Mouse (Mus musculus): ENCODE data around the gene Metrn. TPM values are rescaled to one million over a fixed set of nuclear protein-coding genes. Genes with fewer than 3 reads are reported as not detected.

Gene Metrn
- 10.3 and 11.1 TPM in 2 replicates for polyA plus RNA-seq (2014; fragmentation: Nextera tagmentation; extraction: Ambion mirVana)

DNA sequence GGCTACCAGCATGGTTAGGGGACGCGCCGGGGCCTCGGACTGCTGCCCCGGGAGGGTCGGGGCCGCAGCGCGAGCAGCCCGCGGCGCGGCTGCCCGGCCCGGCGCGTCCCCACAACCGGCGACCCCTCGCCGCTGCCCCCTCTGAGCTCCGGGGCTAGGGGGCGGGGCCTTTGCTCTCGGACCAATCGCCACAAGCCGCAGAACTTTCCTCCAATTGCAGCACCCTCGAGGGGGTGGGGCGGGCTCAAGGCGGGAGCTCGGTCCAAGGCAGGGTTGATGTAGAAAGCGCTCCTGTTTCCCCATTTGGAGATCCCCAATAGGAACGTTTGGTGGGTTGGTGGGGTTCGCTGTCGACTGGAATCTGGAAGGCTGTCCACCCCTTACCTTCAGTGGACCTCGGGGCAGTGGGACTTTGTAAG, at the start of gene Metrn:
Gene Metrn (minus strand): TSS at position 186 of the 419 bp plus-strand sequence.
- 0% methylated on average over 9 of the region's 35 CpGs for WGBS
- H3K9ac ChIP-seq (ENCODE audit: low read depth, low read length): peak within 1 kb of the TSS; percentile 68
- peak within 1 kb of the TSS; percentile 97 for H3K4me2 ChIP-seq (ENCODE audit: low read depth, low read length)
- no peaks in the 10 kb centered on the region for H3K36me3 ChIP-seq (ENCODE audit: control insufficient read depth, insufficient read depth, low read length)
- peak within 1 kb of the TSS; percentile 24; the same call in 1 of the 2 replicates for H3K27ac ChIP-seq (replicated peaks; ENCODE audit: low read depth, low read length)
- ATAC-seq (ENCODE audit: low read depth) (peak; percentile 84), DNase-seq (ENCODE audit: low spot score) (peak; percentile 94)
- H3K4me1 ChIP-seq (ENCODE audit: control insufficient read depth, insufficient read depth, low read length): peaks cover 16% of the 10 kb centered on the region
- H3K9me3 ChIP-seq (ENCODE audit: control insufficient read depth, low read length): no peaks in the 10 kb centered on the region
- H3K4me3 ChIP-seq (ENCODE audit: low read depth, low read length): peak within 1 kb of the TSS; percentile 79
- no peaks in the 10 kb centered on the region for H3K27me3 ChIP-seq (replicated peaks; ENCODE audit: control insufficient read depth, insufficient read depth, low read length)

DNA sequence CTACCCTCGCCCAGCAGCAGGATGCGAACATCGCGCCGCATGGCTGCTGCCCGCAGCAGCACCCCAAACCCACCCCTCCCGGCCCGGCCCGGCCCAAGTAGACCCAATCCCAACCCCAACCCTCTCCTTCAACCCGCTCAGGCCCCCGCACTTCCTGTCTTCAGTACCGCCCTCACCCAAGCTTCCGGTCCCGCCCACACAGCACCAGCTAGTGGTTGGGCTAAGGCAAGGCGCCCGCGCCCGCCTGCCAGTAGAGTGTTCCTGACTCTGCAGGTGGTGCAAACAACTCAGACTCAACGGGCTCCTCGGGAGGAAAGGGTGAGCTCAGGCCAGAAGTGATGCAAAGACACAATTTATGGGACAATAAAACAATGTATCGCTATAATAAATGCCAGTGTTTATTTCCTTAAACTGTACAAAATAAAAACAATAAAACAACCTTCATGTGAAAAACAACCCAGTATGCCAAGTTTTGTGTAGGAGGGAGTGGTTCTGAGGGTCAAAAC, 47.5 kb upstream of the Metrn start, which contains the start of gene Rhot2:
Gene Rhot2 (minus strand): TSS at position 456 of the 506 bp plus-strand sequence.
- Histone ChIP-seq H3K4me1 (ENCODE audit: control insufficient read depth, insufficient read depth, low read length) (peaks cover 10% of the 10 kb centered on the region; the same call in 1 of the 2 replicates), H3K9ac (ENCODE audit: low read depth, low read length) (peak within 1 kb of the TSS; percentile 88), H3K27ac (replicated peaks; ENCODE audit: low read depth, low read length) (peak within 1 kb of the TSS; percentile 80), H3K4me2 (ENCODE audit: low read depth, low read length) (peak within 1 kb of the TSS; percentile 88), H3K36me3 (ENCODE audit: control insufficient read depth, insufficient read depth, low read length) (peaks cover 48% of the 10 kb centered on the region), H3K4me3 (ENCODE audit: low read depth, low read length) (peak within 1 kb of the TSS; percentile 89), H3K9me3 (ENCODE audit: control insufficient read depth, low read length) (no peaks in the 10 kb centered on the region), H3K27me3 (replicated peaks; ENCODE audit: control insufficient read depth, insufficient read depth, low read length) (no peaks in the 10 kb centered on the region)
- under 1% methylated on average over 17 of the region's 21 CpGs for WGBS
- peak; percentile 98 for ATAC-seq (ENCODE audit: low read depth)
- peak; percentile 98 for DNase-seq (ENCODE audit: low spot score)

DNA sequence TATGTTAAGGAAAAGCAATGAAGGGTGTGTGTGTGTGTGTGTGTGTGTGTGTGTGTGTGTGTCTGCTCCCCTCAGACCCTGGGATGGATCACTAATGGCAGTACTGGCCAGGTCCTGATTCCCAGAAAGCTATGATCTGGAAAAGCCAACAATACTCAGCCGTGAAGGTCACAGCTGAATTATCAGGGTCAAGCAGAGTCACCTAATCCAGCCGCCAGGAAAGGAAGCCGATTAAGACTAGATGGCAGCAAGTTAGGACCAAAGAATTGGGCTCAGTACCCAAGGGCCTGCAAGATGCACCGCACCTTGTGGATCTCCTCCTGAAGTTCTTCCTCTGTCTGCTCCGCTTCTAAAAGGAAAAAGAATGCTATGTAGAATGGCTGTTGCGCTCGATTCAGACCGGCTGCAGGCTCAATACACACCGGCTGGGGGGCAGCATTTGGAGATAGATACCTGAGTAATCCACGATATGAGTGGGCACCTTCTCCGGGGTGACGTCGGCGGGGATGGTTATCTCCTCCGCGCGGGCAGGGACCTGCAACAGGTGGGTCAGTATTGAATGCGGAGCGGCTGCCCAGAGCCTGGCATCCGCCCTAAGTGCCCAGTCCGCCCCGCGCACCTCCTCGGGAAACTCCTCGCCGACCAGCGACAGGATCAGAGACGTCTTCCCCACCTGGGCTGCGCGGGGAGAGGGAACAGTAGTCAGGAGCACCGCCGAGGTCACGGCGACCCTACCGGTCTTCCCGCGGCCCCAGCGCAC, 46.9 kb upstream of the Metrn start:
- H3K9ac ChIP-seq (ENCODE audit: low read depth, low read length): peak overlapping the region; percentile 88
- peak overlapping the region; percentile 80 for H3K27ac ChIP-seq (replicated peaks; ENCODE audit: low read depth, low read length)
- H3K36me3 ChIP-seq (ENCODE audit: control insufficient read depth, insufficient read depth, low read length): peaks cover 51% of the 10 kb centered on the region
- ATAC-seq (ENCODE audit: low read depth) (no peak; the same call in 1 of the 2 replicates), DNase-seq (ENCODE audit: low spot score) (no peak)
- H3K4me1 ChIP-seq (ENCODE audit: control insufficient read depth, insufficient read depth, low read length): peaks cover 10% of the 10 kb centered on the region; the same call in 1 of the 2 replicates
- H3K27me3 ChIP-seq (replicated peaks; ENCODE audit: control insufficient read depth, insufficient read depth, low read length): no peaks in the 10 kb centered on the region
- no peaks in the 10 kb centered on the region for H3K9me3 ChIP-seq (ENCODE audit: control insufficient read depth, low read length)
- H3K4me3 ChIP-seq (ENCODE audit: low read depth, low read length): peak overlapping the region; percentile 89
- H3K4me2 ChIP-seq (ENCODE audit: low read depth, low read length): peak overlapping the region; percentile 88
- WGBS: 4% methylated on average over 23 of the region's 38 CpGs

DNA sequence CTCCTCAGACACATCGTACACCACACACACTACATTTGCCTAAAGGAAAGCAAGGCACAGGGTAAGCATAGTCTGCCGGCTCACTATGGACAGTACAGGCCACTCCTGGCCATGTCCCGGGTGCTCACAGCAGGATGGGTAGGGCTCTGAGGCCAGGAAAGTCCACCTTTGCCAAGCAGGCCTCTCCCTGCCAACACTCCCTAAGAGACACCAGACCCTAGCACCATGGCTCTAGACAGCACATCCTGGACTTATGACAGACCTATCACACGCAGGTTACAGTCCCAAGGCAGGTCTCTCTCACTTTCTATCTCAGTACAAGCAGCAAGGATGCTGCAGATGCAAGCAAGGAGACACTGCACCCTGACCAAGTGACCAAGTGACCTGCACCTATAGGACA, 46.2 kb upstream of the Metrn start:
- H3K9ac ChIP-seq (ENCODE audit: low read depth, low read length): peak overlapping the region; percentile 88
- no peak overlapping the region for H3K27ac ChIP-seq (replicated peaks; ENCODE audit: low read depth, low read length)
- H3K36me3 ChIP-seq (ENCODE audit: control insufficient read depth, insufficient read depth, low read length): peaks cover 48% of the 10 kb centered on the region
- WGBS: 89% methylated on average over 4 of the region's 4 CpGs
- H3K4me1 ChIP-seq (ENCODE audit: control insufficient read depth, insufficient read depth, low read length): peaks cover 10% of the 10 kb centered on the region; the same call in 1 of the 2 replicates
- ATAC-seq (ENCODE audit: low read depth) (no peak), DNase-seq (ENCODE audit: low spot score) (no peak)
- H3K4me2 ChIP-seq (ENCODE audit: low read depth, low read length): peak overlapping the region; percentile 88
- H3K27me3 ChIP-seq (replicated peaks; ENCODE audit: control insufficient read depth, insufficient read depth, low read length): no peaks in the 10 kb centered on the region
- no peaks in the 10 kb centered on the region for H3K9me3 ChIP-seq (ENCODE audit: control insufficient read depth, low read length)
- peak overlapping the region; percentile 89 for H3K4me3 ChIP-seq (ENCODE audit: low read depth, low read length)

GRCm38 (mm10) chr17:25842509-25842908, 45.6 kb upstream of the Metrn start:
- no peak overlapping the region for H3K27ac ChIP-seq (replicated peaks; ENCODE audit: low read depth, low read length)
- peaks cover 42% of the 10 kb centered on the region for H3K36me3 ChIP-seq (ENCODE audit: control insufficient read depth, insufficient read depth, low read length)
- 82% methylated on average over 3 of the region's 3 CpGs for WGBS
- no peak overlapping the region for H3K4me2 ChIP-seq (ENCODE audit: low read depth, low read length)
- H3K4me3 ChIP-seq (ENCODE audit: low read depth, low read length): no peak overlapping the region
- ATAC-seq (ENCODE audit: low read depth) (no peak), DNase-seq (ENCODE audit: low spot score) (no peak)
- H3K4me1 ChIP-seq (ENCODE audit: control insufficient read depth, insufficient read depth, low read length): peaks cover 10% of the 10 kb centered on the region; the same call in 1 of the 2 replicates
- H3K9me3 ChIP-seq (ENCODE audit: control insufficient read depth, low read length): no peaks in the 10 kb centered on the region
- H3K9ac ChIP-seq (ENCODE audit: low read depth, low read length): no peak overlapping the region
- no peaks in the 10 kb centered on the region for H3K27me3 ChIP-seq (replicated peaks; ENCODE audit: control insufficient read depth, insufficient read depth, low read length)

DNA sequence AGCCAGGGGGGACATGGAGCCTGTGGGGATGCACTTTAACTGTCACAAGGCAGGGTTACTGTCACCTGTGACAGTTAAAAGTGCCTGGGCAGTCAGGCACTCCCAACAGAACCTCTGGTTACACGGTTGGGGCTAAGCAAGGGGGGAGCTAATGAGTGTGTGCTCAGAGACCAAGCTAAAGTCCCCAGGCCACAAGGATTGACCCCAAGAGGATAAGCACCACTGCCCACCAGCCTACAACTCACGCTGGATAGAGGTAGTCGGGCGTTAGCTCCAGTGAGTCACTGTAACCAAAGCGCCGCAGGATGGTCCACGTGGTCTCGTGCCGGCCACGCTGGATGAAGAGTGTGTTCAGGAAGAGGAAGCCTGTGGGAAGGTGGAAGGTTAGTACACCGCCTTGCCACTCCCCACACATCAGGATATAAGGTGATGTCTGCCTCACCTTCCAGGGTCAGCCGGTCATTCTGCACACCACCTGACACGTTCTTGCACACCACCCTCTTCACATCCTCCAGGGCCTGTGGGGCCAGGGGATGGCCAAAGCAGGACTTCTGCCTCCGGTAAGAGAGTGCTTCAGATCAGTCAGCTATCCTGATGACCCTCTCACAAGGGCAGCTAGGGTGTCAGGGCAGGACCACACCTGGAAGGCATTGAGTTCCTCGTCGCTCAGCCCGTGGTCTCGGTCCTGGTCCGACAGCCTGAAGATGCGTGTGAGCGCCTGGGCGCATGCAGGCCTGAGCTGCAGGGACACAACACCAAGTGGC, 44.4 kb upstream of the Metrn start, which contains the start of gene Gm20683:
Gene Gm20683 (minus strand): TSS at position 647 of the 764 bp plus-strand sequence.
- no peak within 1 kb of the TSS for H3K27ac ChIP-seq (replicated peaks; ENCODE audit: low read depth, low read length)
- H3K4me2 ChIP-seq (ENCODE audit: low read depth, low read length): no peak within 1 kb of the TSS
- no peak for ATAC-seq (ENCODE audit: low read depth)
- no peak for DNase-seq (ENCODE audit: low spot score)
- no peaks in the 10 kb centered on the region for H3K27me3 ChIP-seq (replicated peaks; ENCODE audit: control insufficient read depth, insufficient read depth, low read length)
- H3K9me3 ChIP-seq (ENCODE audit: control insufficient read depth, low read length): no peaks in the 10 kb centered on the region
- H3K4me1 ChIP-seq (ENCODE audit: control insufficient read depth, insufficient read depth, low read length): peaks cover 13% of the 10 kb centered on the region; the same call in 1 of the 2 replicates
- H3K36me3 ChIP-seq (ENCODE audit: control insufficient read depth, insufficient read depth, low read length): peaks cover 38% of the 10 kb centered on the region
- no peak within 1 kb of the TSS for H3K9ac ChIP-seq (ENCODE audit: low read depth, low read length)
- 92% methylated on average over 21 of the region's 22 CpGs for WGBS
- H3K4me3 ChIP-seq (ENCODE audit: low read depth, low read length): no peak within 1 kb of the TSS

GRCm38 (mm10) chr17:25840519-25840918, 43.6 kb upstream of the Metrn start:
- Histone ChIP-seq H3K36me3 (ENCODE audit: control insufficient read depth, insufficient read depth, low read length) (peaks cover 38% of the 10 kb centered on the region), H3K9me3 (ENCODE audit: control insufficient read depth, low read length) (no peaks in the 10 kb centered on the region), H3K4me2 (ENCODE audit: low read depth, low read length) (no peak overlapping the region), H3K27ac (replicated peaks; ENCODE audit: low read depth, low read length) (no peak overlapping the region), H3K9ac (ENCODE audit: low read depth, low read length) (no peak overlapping the region), H3K4me3 (ENCODE audit: low read depth, low read length) (no peak overlapping the region), H3K4me1 (ENCODE audit: control insufficient read depth, insufficient read depth, low read length) (peaks cover 14% of the 10 kb centered on the region; the same call in 1 of the 2 replicates), H3K27me3 (replicated peaks; ENCODE audit: control insufficient read depth, insufficient read depth, low read length) (no peaks in the 10 kb centered on the region)
- no peak for ATAC-seq (ENCODE audit: low read depth)
- WGBS: 93% methylated on average over 6 of the region's 6 CpGs
- no peak for DNase-seq (ENCODE audit: low spot score)

DNA sequence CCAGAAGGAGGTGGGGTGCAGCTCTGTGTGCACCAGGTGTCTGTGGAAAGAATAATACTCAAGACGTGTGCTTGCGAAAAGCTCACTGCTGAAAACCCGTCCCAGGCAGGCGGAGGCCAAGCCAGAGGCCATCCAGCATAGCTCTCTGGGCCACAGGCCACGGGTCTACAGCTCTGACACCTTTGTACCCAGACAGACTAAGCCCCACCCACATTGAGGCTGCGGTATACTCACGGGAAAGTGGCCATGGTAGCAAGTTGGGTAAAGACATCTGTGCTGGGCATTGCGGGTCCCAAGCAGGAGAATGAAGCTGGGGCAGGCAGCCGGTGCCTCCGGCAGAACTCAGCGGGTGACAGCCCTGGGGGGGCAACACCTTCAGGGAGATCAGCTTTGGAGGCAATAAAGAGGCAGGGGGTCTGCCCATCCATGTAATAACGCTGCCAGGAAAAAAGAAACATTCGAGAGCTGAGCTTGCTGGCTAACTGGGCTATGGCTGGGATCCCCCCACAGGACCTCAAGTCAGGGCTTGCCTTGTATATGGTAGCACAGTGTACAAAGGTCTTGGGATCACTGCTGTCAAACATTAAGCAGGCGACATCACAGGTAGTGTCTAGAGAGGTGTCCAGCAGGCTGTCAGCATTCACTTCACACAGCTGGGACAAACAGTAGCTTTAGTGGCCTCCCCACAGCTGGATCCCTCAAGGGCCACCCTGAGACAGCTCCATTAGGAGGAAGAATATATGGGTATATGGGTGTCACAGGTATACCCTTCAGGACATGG, 42.7 kb upstream of the Metrn start:
- Histone ChIP-seq H3K4me2 (ENCODE audit: low read depth, low read length) (no peak overlapping the region), H3K4me1 (ENCODE audit: control insufficient read depth, insufficient read depth, low read length) (peaks cover 20% of the 10 kb centered on the region), H3K4me3 (ENCODE audit: low read depth, low read length) (no peak overlapping the region), H3K27me3 (replicated peaks; ENCODE audit: control insufficient read depth, insufficient read depth, low read length) (no peaks in the 10 kb centered on the region), H3K9ac (ENCODE audit: low read depth, low read length) (no peak overlapping the region), H3K27ac (replicated peaks; ENCODE audit: low read depth, low read length) (no peak overlapping the region), H3K9me3 (ENCODE audit: control insufficient read depth, low read length) (no peaks in the 10 kb centered on the region), H3K36me3 (ENCODE audit: control insufficient read depth, insufficient read depth, low read length) (peaks cover 38% of the 10 kb centered on the region)
- WGBS: 81% methylated on average over 14 of the region's 14 CpGs
- no peak for DNase-seq (ENCODE audit: low spot score)
- no peak for ATAC-seq (ENCODE audit: low read depth)

All from embryonic facial prominence, embryonic 14.5 days (tissue).